Mouse (Mus musculus): ENCODE results near the gene Gdf2.

Gdf2 gene

GRCm38 (mm10) chr14:33940739-33941138 lies at the start of gene Gdf2:
Gdf2 (plus strand) TSS chr14:33941039.
- no peak for DNase-seq

DNA sequence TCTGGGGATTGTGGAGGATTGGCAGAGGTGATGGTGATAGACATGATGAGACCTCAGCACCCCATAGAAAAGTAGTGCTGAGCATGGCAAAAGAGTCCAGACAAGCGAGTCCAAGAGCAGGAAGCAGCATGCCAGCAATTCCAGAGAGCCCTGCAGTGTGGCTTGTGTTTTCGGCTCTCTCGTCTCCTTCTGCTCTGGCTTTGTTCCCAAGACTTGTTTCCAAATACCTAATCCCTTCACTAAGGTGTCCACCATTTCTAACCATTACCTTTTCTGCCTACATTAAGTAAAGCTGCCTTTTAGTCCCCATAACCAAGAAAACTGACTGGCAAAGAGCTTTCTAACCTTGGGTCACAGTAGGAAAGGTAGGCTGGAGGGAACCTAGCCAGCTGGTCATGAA lies 49.3 kb upstream of the Gdf2 start:
- no peak for DNase-seq

GRCm38 (mm10) chr14:33895777-33896176 lies 45.1 kb upstream of the Gdf2 start:
- DNase-seq = no peak

DNA sequence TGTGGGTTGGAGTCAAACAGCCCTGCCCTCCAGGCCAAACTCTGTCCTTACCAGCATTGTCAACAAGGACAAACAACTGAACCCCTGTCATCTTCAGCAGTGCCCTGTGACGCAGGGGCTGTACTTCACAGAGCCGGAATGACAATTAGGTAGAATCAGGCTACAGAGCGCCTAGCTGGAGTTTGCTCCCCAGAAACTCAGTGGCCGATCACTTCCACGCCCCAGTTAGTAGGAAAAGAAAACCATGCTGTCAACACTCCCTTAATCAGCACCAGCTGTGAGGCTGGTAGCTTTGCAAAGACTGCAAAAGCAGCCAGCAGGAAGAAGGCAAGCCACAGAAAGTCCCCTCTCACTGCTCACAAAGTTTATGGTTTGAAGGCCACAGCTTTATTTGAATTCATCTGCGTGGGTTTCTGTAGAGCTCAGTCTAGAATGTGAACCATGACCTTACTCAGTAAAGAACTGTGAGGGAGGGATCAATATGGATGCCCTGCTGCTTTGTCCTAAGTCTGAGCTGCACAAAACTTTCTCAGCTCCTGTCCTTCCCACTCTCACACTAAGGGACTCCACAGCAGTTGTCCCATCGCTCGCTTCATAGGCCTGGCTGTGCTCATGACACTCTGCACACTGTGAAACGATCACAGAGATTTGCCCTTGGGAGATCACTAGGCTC lies 44.1 kb upstream of the Gdf2 start:
- no peak for DNase-seq

- DNase-seq = no peak
Measured at GRCm38 (mm10) chr14:33902783-33903182, 38.1 kb upstream of the Gdf2 start.

- no peak for DNase-seq
Measured at GRCm38 (mm10) chr14:33903199-33903598, 37.6 kb upstream of the Gdf2 start.

DNA sequence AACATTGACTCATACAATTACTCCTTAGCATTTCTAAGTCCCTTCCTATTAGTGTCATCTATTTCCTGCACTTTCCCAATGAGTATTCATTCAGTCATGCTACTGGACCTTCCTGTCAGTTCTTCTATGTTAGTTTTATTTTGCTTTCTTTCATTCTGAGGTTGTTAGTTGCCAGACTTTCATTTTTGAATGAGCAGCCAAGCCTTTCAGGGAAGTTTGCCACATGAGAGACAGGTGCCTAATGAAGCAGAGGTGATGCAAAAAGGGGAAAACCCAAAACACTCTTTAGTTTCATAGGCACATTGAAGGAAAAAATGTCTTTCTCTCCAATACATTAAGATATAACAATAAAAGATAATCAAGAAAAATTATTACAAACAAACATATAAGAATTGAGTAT lies 36.0 kb upstream of the Gdf2 start:
- DNase-seq = no peak

DNA sequence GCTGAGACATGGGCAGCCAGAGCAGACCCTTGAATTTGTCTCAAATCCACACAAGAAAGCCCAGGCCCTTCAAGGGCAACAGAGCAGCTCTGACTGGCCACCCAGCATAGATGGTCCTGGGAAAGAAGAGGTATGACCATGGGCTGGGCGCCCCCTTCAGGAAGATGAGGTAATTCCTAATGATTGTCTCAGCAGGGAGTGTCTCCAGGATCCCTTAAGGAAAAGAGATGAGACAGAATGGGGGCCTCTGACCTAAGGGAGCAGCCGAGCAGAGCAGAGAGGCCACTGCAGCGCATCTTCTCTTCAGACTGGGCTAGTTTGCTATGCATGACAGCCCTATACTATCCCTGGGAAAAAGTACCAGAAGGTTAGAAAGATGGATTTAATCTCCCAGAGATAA lies 27.1 kb upstream of the Gdf2 start:
- DNase-seq = peak; percentile 18 to 20

GRCm38 (mm10) chr14:33914206-33914605 lies 26.6 kb upstream of the Gdf2 start:
- no peak for DNase-seq

- DNase-seq = no peak
Measured at GRCm38 (mm10) chr14:33920727-33921559, 19.9 kb upstream of the Gdf2 start.

DNA sequence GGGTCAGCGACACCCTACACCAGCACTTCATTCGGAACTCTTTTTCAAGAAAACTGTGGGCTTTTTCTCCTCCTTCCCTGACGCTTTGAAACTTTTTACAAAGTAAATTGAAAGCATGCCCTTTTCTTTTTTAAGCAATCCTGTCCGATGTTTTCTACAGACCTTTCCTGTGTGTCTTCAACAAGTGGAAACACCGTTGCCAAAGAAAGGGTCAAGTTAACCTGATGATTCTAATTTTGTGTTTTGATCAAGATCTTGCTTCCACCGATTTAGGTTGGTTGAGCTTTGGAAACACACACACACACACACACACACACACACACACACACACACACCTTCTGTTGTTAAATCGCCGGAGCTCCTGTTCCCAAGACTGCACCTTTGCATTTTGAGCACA lies 18.1 kb upstream of the Gdf2 start:
- DNase-seq = no peak

- no peak for DNase-seq
Measured at GRCm38 (mm10) chr14:33923168-33924070, 17.4 kb upstream of the Gdf2 start, which contains the start of gene Gdf10. Gdf10 (plus strand) TSS chr14:33923587.

DNA sequence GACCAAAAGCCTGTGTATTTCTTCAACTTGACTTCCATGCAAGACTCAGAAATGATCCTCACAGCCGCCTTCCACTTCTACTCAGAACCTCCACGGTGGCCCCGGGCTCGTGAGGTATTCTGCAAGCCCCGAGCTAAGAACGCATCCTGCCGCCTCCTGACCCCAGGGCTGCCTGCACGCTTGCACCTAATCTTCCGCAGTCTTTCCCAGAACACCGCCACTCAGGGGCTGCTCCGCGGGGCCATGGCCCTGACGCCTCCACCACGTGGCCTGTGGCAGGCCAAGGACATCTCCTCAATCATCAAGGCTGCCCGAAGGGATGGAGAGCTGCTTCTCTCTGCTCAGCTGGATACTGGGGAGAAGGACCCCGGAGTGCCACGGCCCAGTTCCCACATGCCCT lies 9.0 kb upstream of the Gdf2 start:
- no peak for DNase-seq

DNA sequence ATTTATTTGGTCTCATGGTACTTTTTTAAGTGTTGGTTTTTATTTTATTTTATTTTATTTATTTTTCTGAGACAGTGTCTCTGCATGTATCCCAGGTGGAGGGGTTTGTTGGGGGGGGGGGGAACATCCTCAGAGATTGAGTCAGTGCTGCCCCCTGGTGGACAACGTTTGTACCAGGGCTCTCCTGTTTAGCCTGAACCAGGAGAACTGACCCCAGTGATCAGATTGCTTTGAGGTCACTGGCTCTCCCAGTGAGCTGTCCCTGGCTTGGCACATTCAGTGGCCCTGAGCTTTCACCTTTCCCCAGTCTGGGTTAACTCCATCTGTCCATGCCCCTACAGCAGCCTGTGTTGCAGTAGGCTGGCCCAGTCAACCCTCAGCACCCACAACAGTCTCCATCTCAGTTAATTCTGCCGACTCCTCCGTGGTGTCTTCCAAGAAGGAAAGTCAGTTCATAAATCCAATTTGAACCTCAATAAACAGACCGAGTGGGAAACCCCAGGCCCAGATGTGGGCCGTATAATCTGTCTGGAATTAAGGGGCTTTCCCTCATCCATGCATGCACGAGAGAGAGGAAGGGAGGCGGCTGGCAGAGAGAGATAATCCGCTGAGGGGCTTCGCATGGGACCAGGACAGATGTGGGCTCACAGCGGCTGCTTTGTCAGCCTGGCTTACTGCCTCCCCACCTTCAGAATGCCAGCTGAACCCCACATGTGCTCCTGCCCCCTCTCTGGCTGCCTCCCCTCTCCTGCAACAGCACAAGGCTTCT lies 7.7 kb upstream of the Gdf2 start:
- peak; percentile 58 to 65 for DNase-seq

- peak; percentile 41 to 58 for DNase-seq
Measured at GRCm38 (mm10) chr14:33933778-33934317, 7.0 kb upstream of the Gdf2 start.

GRCm38 (mm10) chr14:33939117-33939516 lies 1.7 kb upstream of the Gdf2 start:
- DNase-seq = peak; percentile 67 to 68

DNA sequence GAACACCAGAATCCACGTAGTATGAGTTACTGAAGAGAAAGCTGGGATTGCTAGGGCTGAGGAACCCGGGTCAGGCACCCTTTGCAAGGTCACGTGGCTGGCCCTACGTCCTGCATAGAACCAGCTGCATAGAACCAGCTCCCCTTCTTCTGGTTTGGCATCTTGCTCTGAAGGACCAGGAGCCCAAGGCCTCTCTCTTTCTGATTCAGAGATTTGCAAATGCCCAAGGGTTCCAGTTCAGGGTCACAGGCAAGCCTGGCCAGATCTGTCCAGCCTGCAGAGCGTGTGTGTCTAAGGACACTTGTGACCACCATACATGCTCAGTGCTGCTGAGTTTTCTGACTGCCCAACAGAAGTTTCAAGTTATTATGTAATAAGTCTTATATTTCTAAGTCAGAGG lies 1.4 kb downstream of the Gdf2 start:
- DNase-seq = no peak

- DNase-seq = no peak
Measured at GRCm38 (mm10) chr14:33946125-33946524, 5.3 kb downstream of the Gdf2 start.

DNA sequence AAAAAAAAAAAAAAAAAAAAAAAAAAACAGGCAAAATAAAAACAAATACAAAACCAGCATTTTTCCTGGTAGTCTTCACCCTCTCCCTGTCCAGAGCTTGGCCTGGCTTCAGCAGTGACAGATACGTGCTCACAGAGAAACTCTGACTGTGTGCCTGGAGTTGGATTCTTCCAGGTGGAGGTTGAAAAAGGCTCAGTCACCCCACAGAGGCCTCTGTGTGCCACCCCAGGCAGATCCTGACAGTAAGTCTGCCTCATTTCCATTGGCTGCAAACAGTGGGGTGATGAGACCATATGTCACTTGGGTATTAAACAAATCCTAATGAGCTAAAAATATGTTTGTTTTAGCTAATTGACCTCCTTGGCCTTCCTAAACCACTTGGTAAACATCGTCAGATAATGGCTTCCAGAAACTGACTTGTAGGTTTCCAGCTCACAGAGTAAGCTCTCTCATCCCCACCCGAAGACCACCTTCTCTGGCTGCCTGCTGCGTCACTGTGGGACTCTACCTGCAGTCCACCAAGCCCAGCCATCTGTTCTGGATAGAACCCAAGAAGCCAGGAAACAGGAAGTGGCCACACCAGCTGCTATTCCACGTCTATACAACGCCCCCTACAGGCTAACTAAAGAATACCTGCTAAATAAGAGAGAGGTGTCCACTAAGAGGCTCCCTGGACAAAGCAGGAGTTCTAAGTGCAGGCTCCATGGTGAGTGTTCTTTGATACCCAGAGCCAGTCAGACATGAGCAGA lies 11.6 kb downstream of the Gdf2 start:
- peak; percentile 21 to 35 for DNase-seq

GRCm38 (mm10) chr14:33953761-33954160 lies 12.9 kb downstream of the Gdf2 start, which contains the start of gene Rbp3:
Rbp3 (plus strand) TSS chr14:33954003.
- DNase-seq = no peak

- DNase-seq = no peak
Measured at GRCm38 (mm10) chr14:33956055-33956454, 15.2 kb downstream of the Gdf2 start.

Data from cerebellum, adult 18-20 months (tissue).